In genomic region chr5:102206953-102207352, GRCm38 (mm10) we compare ENCODE assay signal across 8 mouse cellular contexts.
DNase-seq lines count a peak whose midpoint lies in the region; ATAC-seq lines count a peak whose summit lies in the region.

No protein-coding gene starts in this region.

- no peaks in the 10 kb centered on the region for H3K4me1 ChIP-seq in intestine, embryonic 15.5 days (replicated peaks)

- peak; percentile 83 for DNase-seq in adrenal gland, postnatal 10 days
- DNase-seq in embryo, embryonic 11.5 days (ENCODE audit: low read depth, low spot score) = peak; percentile 67
- peak; percentile 48 to 87 for DNase-seq in left cerebral cortex, adult 9 months (ENCODE audit: low spot score in 2 of 2)
- peak; percentile 54 to 61 for DNase-seq in right cerebral cortex, postnatal 36 days (ENCODE audit: low spot score in 2 of 2)

- 2% methylated on average over 16 of the region's 16 CpGs for WGBS in intestine, embryonic 15.5 days

- peak; percentile 91 for ATAC-seq in granulocyte monocyte progenitor cell, adult 5-6 weeks (replicated peaks; ENCODE audit: poor library complexity, severe bottlenecking)
- ATAC-seq in intestine, embryonic 15.5 days = peak; percentile 83
- peak; percentile 77 for ATAC-seq in megakaryocyte-erythroid progenitor cell, adult 5-6 weeks (replicated peaks; ENCODE audit: low FRiP score, low TSS enrichment, poor library complexity, severe bottlenecking)
- ATAC-seq in erythroblast, adult 5-6 weeks (replicated peaks; ENCODE audit: low FRiP score, poor library complexity, severe bottlenecking) = no peak

- H3K9me3 ChIP-seq in intestine, embryonic 15.5 days = no peaks in the 10 kb centered on the region

- H3K27me3 ChIP-seq in intestine, embryonic 15.5 days (replicated peaks) = no peaks in the 10 kb centered on the region

- no peaks in the 10 kb centered on the region for H3K36me3 ChIP-seq in intestine, embryonic 15.5 days

- H3K9ac ChIP-seq in intestine, embryonic 15.5 days = no peak overlapping the region

- H3K4me2 ChIP-seq in intestine, embryonic 15.5 days (replicated peaks) = peak overlapping the region; percentile 33; the same call in 1 of the 2 replicates

- no peak overlapping the region for H3K27ac ChIP-seq in intestine, embryonic 15.5 days

- no peak overlapping the region for H3K4me3 ChIP-seq in intestine, embryonic 15.5 days (replicated peaks)
